Mouse (Mus musculus) intestine, embryonic 14.5 days (tissue): ENCODE results near the gene Reg4. TPM values are rescaled to one million over a fixed set of nuclear protein-coding genes. Genes with fewer than 3 reads are reported as not detected.

ENCODE experiments used
- ATAC-seq: fragments of 200-750 bp; cut with Nextera tagmentation; replicated peaks from 2 replicates; pipeline ENCODE4 v1.8.0; 2017; ENCODE audit warnings: low read depth, moderate number of reproducible peaks, moderate TSS enrichment, moderate library complexity; ENCODE audit not compliant: low FRiP score, low TSS enrichment
- DNase-seq: peaks from one replicate; pipeline ENCODE4 v3.0.0-alpha.2; 2018; ENCODE audit warnings: low spot score
- H3K27ac ChIP-seq: fragments of 300-500 bp; sonication (generic); 2 replicates; pipeline ENCODE4 v1.5.1; 2014; ENCODE audit warnings: low read depth, mild to moderate bottlenecking, control low read depth
- H3K27me3 ChIP-seq: fragments of 300-500 bp; sonication (generic); replicated peaks from 2 replicates; pipeline ENCODE4 v1.6.1; 2014; ENCODE audit warnings: low read length, control low read depth; ENCODE audit not compliant: control insufficient read depth, insufficient read depth
- H3K36me3 ChIP-seq: fragments of 300-500 bp; sonication (generic); 2 replicates; pipeline ENCODE4 v1.6.1; 2014; ENCODE audit warnings: low read length, control low read depth; ENCODE audit not compliant: control insufficient read depth, insufficient read depth
- H3K4me1 ChIP-seq: fragments of 300-500 bp; sonication (generic); replicated peaks from 2 replicates; pipeline ENCODE4 v1.6.1; 2014; ENCODE audit warnings: low read length, control low read depth, mixed read lengths; ENCODE audit not compliant: control insufficient read depth, insufficient read depth
- H3K4me2 ChIP-seq: fragments of 300-500 bp; sonication (generic); 2 replicates; pipeline ENCODE4 v1.6.1; 2014; ENCODE audit warnings: low read length
- H3K4me3 ChIP-seq: fragments of 300-500 bp; sonication (generic); 2 replicates; pipeline ENCODE4 v1.5.1; 2014; ENCODE audit warnings: low read depth, low read length, control low read depth, mixed read lengths
- H3K9ac ChIP-seq: fragments of 300-500 bp; sonication (generic); 2 replicates; pipeline ENCODE4 v1.6.1; 2014; ENCODE audit warnings: mild to moderate bottlenecking, low read length
- H3K9me3 ChIP-seq: fragments of 300-500 bp; sonication (generic); 2 replicates; pipeline ENCODE4 v1.6.1; 2016; ENCODE audit warnings: low read length, control low read depth; ENCODE audit not compliant: control insufficient read depth
- WGBS: fragments of 180-500 bp; shearing (Covaris S2); extraction: QIAGEN DNeasy Blood & Tissue Kit; methylation state at CpG from one replicate; pipeline ENCODE4 v1.1.7; 2014; 5-methylcytosine and 5-hydroxymethylcytosine counted together
- polyA plus RNA-seq: library from polyadenylated mRNA; unstranded; fragments of >200 nt; fragmentation: Nextera tagmentation; extraction: Ambion mirVana; gene quantifications from 2 replicates; pipeline ENCODE4 v1.2.1, GENCODE M21; 2014

Gene Reg4
- polyA plus RNA-seq, 1 experiment from 2014 or later = 4.9 TPM

DNA sequence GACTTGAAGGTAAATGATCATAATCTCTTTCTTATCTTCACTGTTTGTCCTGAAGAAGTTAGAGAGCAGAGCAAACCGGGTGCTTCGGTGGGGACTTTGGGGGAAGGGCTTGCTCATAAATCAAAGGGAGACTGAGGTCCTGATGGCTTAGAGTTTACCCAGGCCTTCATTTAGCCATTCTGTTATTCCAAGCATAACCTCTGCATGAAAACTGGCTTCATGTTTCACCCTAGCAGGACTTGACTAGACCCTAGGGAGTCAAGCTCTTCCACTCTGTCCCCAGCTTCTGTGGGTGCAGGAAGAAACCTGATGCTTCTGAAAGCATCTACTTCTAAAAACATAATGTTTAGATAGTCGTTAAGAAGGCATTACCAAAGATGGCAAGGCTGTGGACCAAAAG, 15.0 kb upstream of the Reg4 start:
- no peak for DNase-seq
- Histone ChIP-seq H3K9ac (no peak overlapping the region), H3K4me2 (no peak overlapping the region), H3K36me3 (no peaks in the 10 kb centered on the region), H3K4me1 (no peaks in the 10 kb centered on the region), H3K4me3 (no peak overlapping the region), H3K27me3 (no peaks in the 10 kb centered on the region), H3K27ac (no peak overlapping the region), H3K9me3 (no peaks in the 10 kb centered on the region)
- 13% methylated on average over 3 of the region's 3 CpGs for WGBS
- ATAC-seq = no peak

DNA sequence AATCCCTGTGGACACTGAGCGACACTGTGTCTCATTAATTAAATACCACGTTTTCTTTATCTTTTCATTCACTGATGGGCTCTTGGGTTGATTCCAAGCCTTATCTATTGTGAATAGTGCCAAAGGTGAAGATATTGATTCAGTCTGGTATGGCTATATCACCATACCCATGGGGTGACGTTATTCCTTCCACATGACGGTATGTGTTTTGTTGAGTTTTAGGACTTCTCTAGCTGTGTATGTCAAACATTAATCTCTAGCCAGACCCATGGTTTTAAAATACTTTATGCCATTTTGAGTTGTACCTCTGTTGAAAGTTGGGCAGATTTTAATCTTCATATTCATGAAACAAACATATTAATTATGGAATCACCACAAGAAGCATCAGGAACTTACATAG, 12.8 kb upstream of the Reg4 start:
- 82% methylated on average over 4 of the region's 4 CpGs for WGBS
- no peak for ATAC-seq

DNA sequence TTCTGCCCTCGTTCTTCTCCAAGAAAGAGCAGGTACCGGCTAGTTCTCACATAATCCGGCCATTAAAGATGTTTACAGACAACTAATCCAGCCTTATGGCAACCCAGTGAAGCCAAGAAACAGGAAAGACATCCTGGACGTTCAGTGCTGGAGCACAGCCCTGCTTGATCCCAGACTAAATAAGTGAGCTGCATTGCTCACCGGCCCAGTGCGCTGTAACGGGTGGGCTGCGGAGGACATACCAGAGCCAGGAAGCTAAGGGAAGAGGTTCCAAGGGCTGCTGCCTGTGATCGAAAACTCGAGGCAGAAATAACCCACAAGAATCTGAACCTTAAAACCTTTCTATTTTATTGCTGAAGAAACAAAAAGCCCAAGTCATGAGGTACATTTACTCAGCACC, 11.1 kb upstream of the Reg4 start:
- Histone ChIP-seq H3K27ac (no peak overlapping the region), H3K36me3 (no peaks in the 10 kb centered on the region)
- WGBS = 36% methylated on average over 10 of the region's 10 CpGs

More for the DNA sequence above, 12.8 kb upstream of the Reg4 start:
- H3K9ac ChIP-seq = no peak overlapping the region
- H3K4me1 ChIP-seq = no peaks in the 10 kb centered on the region
- no peaks in the 10 kb centered on the region for H3K9me3 ChIP-seq
- no peak overlapping the region for H3K4me2 ChIP-seq
- H3K27me3 ChIP-seq = no peaks in the 10 kb centered on the region
- DNase-seq = no peak
- H3K4me3 ChIP-seq = no peak overlapping the region
- no peaks in the 10 kb centered on the region for H3K36me3 ChIP-seq
- H3K27ac ChIP-seq = no peak overlapping the region

DNA sequence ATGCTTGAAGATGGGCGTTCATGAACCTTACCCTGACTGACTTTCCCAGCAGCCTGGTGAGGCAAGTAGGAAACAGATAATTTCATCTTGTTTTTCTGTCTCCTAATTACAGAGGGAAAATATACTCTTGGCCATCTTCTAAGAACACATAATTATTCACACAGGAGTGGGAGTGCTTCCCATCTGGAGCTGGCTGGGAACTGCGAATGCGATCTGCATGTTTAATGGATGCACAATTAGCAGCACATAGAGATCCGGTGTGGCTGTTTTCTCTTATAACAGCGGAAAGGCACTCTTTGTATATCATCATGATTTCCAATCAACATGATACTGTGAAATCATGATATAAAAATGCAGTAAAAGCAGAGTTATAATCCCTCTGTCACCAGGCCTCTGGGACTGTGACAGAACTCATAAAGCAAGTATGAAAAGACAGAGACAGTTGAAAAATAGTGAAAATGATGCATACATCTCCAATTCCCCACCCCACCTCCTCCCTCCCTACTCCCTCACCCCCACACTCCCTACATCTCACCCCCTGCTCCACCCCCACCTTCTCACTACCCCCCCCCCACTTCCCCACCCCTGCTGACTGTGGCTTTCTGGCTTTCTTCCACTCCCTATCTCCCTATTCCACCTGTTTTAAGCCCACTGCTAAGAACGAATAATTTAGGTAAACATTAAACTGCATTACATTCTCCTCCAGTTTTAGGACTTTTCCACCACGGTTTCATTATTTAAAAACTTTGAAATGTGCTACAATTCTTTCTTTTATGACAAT, 10.5 kb upstream of the Reg4 start:
- Histone ChIP-seq H3K27ac (no peak overlapping the region), H3K4me1 (no peaks in the 10 kb centered on the region), H3K4me3 (no peak overlapping the region), H3K36me3 (no peaks in the 10 kb centered on the region), H3K9me3 (no peaks in the 10 kb centered on the region), H3K27me3 (no peaks in the 10 kb centered on the region), H3K9ac (no peak overlapping the region), H3K4me2 (no peak overlapping the region)
- ATAC-seq (no peak), DNase-seq (no peak)
- WGBS = 68% methylated on average over 7 of the region's 7 CpGs

More for the DNA sequence above, 11.1 kb upstream of the Reg4 start:
- Histone ChIP-seq H3K4me3 (no peak overlapping the region), H3K4me1 (no peaks in the 10 kb centered on the region), H3K9ac (no peak overlapping the region), H3K9me3 (no peaks in the 10 kb centered on the region), H3K27me3 (no peaks in the 10 kb centered on the region), H3K4me2 (no peak overlapping the region)
- no peak for DNase-seq
- no peak for ATAC-seq

DNA sequence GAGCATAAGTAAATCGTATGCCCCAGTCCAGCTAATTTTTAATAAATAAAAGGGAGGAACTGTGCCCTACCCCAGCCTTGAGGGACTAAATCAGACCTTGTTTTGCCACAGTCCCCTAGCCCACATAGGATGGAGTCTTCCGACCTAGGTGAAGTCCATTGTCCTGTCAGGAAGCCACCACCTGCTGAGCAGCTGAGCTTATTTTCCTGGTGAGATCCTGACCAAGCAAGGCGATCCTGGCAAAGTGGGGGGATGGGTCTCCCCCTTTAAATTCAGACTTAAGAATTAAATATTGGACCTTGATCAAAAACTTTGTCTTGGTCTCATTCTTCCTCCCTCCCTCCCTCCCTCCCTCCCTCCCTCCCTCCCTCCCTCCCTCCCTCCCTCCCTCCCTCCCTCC, 5.7 kb upstream of the Reg4 start:
- Histone ChIP-seq H3K27me3 (no peaks in the 10 kb centered on the region), H3K4me3 (no peak overlapping the region), H3K9ac (no peak overlapping the region), H3K9me3 (no peaks in the 10 kb centered on the region), H3K4me2 (no peak overlapping the region), H3K27ac (no peak overlapping the region), H3K4me1 (no peaks in the 10 kb centered on the region), H3K36me3 (no peaks in the 10 kb centered on the region)
- no peak for ATAC-seq
- 64% methylated on average over 3 of the region's 3 CpGs for WGBS
- DNase-seq = no peak

DNA sequence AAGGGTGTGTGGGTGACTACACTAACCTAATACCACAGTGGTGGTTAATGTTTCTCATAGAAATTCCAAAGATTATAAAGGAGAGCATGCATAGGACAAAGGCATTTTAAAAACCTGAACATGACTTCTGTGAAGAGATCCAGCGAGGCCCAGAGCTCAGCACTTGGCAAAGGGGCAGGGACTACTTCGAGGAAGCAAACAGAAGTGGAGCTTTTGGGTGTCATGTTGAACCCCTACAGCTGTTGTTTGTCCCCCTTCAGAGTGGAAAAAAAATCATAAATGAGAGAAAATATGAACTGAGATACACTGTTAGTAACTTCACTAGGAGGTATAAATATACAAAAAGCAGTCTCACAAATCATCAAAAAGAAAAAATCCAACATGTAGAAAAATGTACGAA, 1.3 kb downstream of the Reg4 start:
- Histone ChIP-seq H3K4me1 (peaks cover 18% of the 10 kb centered on the region), H3K4me3 (no peak overlapping the region), H3K9ac (no peak overlapping the region), H3K27me3 (no peaks in the 10 kb centered on the region; the same call in 1 of the 2 replicates), H3K27ac (no peak overlapping the region), H3K36me3 (no peaks in the 10 kb centered on the region), H3K4me2 (no peak overlapping the region), H3K9me3 (no peaks in the 10 kb centered on the region)
- DNase-seq (no peak), ATAC-seq (no peak)
- 49% methylated on average over 3 of the region's 3 CpGs for WGBS

DNA sequence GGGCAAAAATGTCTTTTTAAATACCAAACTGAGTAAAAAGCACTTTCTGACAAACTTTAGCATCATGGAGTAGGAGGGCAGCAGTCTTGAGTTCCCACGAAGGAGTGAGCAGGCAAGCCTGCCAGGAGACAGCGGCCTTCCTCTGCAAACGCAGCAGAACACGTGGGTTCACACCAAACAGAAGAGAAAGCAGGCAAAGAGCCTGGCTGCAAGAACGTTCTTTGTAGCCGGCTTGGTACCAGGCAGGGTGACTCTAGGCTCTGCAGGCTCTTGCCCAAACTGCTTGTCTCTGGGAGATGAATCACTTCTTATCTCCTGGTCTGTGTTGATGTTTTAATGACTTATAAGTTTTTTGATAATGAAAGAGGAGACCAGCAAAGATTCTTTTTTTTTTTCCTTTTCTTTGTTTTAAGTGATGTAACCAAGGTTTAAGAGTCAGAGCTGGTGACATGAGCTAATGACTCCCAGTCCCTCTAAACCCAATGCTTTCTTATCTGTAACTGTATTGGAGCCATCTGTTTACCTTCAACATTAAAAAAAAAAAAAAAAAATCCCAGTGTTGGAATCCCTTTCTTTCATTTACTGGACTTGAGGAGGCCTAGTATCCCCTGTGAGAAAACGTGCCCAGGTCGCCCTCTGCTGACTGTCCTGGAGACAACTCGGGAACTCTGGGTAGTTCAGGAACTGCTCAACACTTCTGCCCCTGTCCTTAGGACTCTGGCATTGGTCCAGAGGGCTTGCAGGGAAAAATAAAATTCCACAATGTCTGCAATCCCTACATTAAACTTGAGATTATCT, 2.0 kb downstream of the Reg4 start:
- Histone ChIP-seq H3K4me1 (peaks cover 18% of the 10 kb centered on the region), H3K27me3 (no peaks in the 10 kb centered on the region; the same call in 1 of the 2 replicates), H3K4me2 (no peak overlapping the region), H3K4me3 (no peak overlapping the region), H3K9ac (no peak overlapping the region; the same call in 1 of the 2 replicates), H3K9me3 (no peaks in the 10 kb centered on the region), H3K27ac (no peak overlapping the region; the same call in 1 of the 2 replicates), H3K36me3 (no peaks in the 10 kb centered on the region)
- DNase-seq (peak; percentile 72), ATAC-seq (peak; percentile 79)
- WGBS = 6% methylated on average over 9 of the region's 9 CpGs

DNA sequence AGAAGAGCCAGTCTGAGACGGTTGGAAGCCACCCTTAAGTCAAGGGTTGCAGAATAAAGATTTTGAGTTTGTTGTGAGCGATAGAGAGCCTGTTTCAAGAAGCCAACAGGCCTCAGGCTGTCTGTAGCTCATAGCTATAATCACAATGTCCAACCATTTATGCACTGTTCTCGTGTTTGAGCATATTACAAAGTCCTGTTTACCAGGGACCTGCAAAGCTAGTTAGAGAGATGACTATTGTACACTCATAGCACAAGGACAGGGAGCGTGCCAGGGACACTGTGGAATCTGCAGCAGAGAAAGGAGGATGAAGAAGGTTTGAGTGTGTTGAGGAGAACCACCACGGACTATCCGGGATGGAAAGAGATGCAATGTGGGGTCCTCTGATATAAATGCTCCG, 3.0 kb downstream of the Reg4 start:
- Histone ChIP-seq H3K9me3 (no peaks in the 10 kb centered on the region), H3K27me3 (no peaks in the 10 kb centered on the region; the same call in 1 of the 2 replicates), H3K36me3 (no peaks in the 10 kb centered on the region), H3K4me2 (no peak overlapping the region), H3K9ac (no peak overlapping the region), H3K4me3 (no peak overlapping the region), H3K27ac (peak overlapping the region; percentile 77; the same call in 1 of the 2 replicates), H3K4me1 (peaks cover 18% of the 10 kb centered on the region)
- ATAC-seq (no peak), DNase-seq (no peak)
- 88% methylated on average over 7 of the region's 7 CpGs for WGBS
